Mouse (Mus musculus): ENCODE data around the gene Sik1. TPM values are rescaled to one million over a fixed set of nuclear protein-coding genes. Genes with fewer than 3 reads are reported as not detected.

The Sik1 gene
- 9.3 TPM for polyA plus RNA-seq (2012; fragmentation: generic; extraction: Trizol)
- long read RNA-seq, experiment 1 = 0 reads
- long read RNA-seq, experiment 2, partial matches to known transcripts = 2 of 2 reads
- long read RNA-seq, experiment 2, other reads (novel, unspliced or antisense) = 0 of 2 reads

DNA sequence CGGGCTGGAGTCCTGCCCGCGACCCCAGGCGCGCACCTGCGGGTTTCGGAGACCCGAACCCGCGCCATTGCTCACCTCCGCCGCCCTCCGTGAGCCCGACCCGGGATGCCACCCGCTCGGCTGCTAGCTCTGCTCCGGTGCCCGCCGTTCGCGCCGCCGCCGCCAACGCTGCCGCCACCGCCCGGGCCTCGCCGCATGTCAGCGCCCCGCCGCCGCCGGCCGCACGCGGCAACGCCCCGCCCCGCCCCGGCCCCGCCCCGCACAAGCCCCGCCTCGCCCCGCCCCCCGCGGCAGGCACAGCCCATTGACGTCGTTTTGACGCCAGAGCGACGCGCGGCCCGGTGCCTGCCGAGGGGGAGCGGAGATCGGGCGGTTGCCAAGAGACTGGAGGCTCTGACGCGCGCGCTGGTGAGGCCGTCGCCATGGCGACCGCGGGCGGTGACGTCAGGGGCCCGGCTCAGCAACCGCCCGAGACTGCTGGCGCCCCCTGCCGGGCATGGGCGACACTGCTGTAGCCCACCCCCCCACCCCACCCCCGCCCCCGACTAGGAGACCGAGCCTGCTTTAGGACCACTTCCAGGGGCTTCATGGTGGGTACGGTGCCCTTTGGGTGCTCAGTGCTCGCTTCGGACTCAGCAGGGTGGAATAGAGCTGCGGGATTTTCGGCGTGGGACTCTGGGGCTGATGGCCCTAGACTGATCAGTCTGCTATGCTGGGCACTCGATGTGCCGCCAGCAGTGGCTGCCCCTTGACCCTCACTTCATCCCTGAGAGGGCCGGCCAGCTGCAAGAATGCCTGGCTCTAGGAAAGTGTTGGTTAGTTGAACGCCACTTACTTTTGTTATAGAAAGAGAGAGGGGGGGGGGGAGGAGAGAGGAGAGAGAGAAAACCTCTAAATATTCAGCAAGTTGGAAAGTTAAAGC lies at the start of gene Sik1:
Gene Sik1, minus strand, starts transcription at position 208 of the 922 bp plus-strand sequence.
- H3ac ChIP-seq (ENCODE audit: control insufficient read depth, insufficient read length, low read depth) = peak within 1 kb of the TSS; percentile 79
- TF ChIP-seq MAX (IDR thresholded peaks at IDR 0.05) (no peak), MYOD1 (IDR thresholded peaks at IDR 0.05; ENCODE audit: control insufficient read depth, insufficient read length, low read depth) (no peak), FOSL1 (IDR thresholded peaks at IDR 0.05; ENCODE audit: insufficient read depth, low read length, poor library complexity, severe bottlenecking) (no peak), MYOG (IDR thresholded peaks at IDR 0.05; ENCODE audit: control insufficient read depth, extremely low read depth, insufficient read length) (no peak), CTCF (IDR thresholded peaks at IDR 0.05; ENCODE audit: control insufficient read depth, insufficient read depth, insufficient read length) (peak; percentile 72), CEBPB (IDR thresholded peaks at IDR 0.05; ENCODE audit: low read depth) (no peak)
- H3K36me3 ChIP-seq (ENCODE audit: control insufficient read depth, insufficient read depth) = peaks cover 6% of the 10 kb centered on the region
- peaks cover 34% of the 10 kb centered on the region for H3K79me2 ChIP-seq (ENCODE audit: control insufficient read depth, insufficient read depth)
- peaks cover 19% of the 10 kb centered on the region for H3K79me3 ChIP-seq (ENCODE audit: low read depth)
- peak within 1 kb of the TSS; percentile 59 for H3K4me3 ChIP-seq (ENCODE audit: insufficient read depth, poor library complexity, severe bottlenecking)
- no peaks in the 10 kb centered on the region for H3K27me3 ChIP-seq (ENCODE audit: control insufficient read depth, insufficient read depth, insufficient read length)

DNA sequence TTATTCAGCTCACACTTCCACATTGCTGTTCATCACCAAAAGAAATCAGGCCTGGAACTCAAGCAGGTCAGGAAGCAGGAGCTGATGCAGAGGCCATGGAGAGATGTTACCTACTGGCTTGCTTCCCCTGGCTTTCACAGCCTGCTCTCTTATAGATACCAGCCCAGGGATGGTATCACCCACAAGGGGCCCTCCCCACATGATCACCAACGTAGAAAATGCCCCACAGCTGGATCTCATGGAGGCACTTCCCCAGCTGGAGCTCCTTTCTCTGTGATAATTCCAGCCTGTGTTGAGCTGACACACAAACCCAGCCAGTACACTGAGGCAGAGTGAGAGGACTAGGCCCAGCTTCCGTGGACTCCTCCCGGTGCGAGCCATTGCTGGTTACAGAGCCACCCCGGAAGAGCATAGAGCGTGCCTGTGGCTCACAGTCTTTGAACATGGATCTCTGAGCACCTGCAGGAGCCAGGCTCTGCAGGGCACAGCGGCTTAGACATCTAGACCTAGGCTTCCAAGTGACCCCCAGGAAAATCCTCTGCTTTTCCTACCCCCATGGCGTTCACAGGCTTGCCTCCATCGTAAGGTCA lies 49.7 kb upstream of the Sik1 start:
- Histone ChIP-seq H3K4me3 (ENCODE audit: insufficient read depth, poor library complexity, severe bottlenecking) (no peak overlapping the region), H3ac (ENCODE audit: control insufficient read depth, insufficient read length, low read depth) (no peak overlapping the region), H3K79me2 (ENCODE audit: control insufficient read depth, insufficient read depth) (no peaks in the 10 kb centered on the region), H3K27me3 (ENCODE audit: control insufficient read depth, insufficient read depth, insufficient read length) (no peaks in the 10 kb centered on the region), H3K36me3 (ENCODE audit: control insufficient read depth, insufficient read depth) (no peaks in the 10 kb centered on the region), H3K79me3 (ENCODE audit: low read depth) (no peaks in the 10 kb centered on the region)
- TF ChIP-seq MYOG (IDR thresholded peaks at IDR 0.05; ENCODE audit: control insufficient read depth, extremely low read depth, insufficient read length) = no peak
- TF ChIP-seq CEBPB (IDR thresholded peaks at IDR 0.05; ENCODE audit: low read depth) = no peak
- no peak for TF ChIP-seq FOSL1 (IDR thresholded peaks at IDR 0.05; ENCODE audit: insufficient read depth, low read length, poor library complexity, severe bottlenecking)
- TF ChIP-seq MAX (IDR thresholded peaks at IDR 0.05) = no peak
- TF ChIP-seq CTCF (IDR thresholded peaks at IDR 0.05; ENCODE audit: control insufficient read depth, insufficient read depth, insufficient read length) = no peak
- no peak for TF ChIP-seq MYOD1 (IDR thresholded peaks at IDR 0.05; ENCODE audit: control insufficient read depth, insufficient read length, low read depth)
- TF ChIP-seq USF1 (IDR thresholded peaks at IDR 0.05; ENCODE audit: low read depth) = no peak

DNA sequence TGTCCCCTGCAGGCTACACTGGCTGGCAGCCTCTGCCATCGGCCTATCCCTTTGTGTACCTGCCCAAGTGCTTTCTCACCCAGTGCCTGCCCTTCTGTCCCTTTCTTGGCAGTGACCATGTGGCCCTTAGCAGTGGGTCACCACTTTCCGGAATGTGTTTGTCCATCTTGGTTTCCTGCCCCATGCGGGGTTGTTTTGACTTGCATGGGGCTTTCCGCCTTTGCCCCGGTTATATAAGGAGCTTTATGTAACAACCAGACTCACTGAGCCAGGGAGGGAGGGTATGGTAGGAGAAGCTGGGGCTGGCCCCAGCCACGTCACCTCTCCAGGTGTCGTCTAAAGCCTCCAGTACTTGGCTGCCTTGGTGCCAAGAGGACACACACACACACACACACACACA lies 48.4 kb upstream of the Sik1 start:
- no peaks in the 10 kb centered on the region for H3K27me3 ChIP-seq (ENCODE audit: control insufficient read depth, insufficient read depth, insufficient read length)
- no peaks in the 10 kb centered on the region for H3K79me3 ChIP-seq (ENCODE audit: low read depth)
- H3ac ChIP-seq (ENCODE audit: control insufficient read depth, insufficient read length, low read depth) = no peak overlapping the region
- H3K79me2 ChIP-seq (ENCODE audit: control insufficient read depth, insufficient read depth) = no peaks in the 10 kb centered on the region
- no peak for TF ChIP-seq MAX (IDR thresholded peaks at IDR 0.05)
- no peak for TF ChIP-seq USF1 (IDR thresholded peaks at IDR 0.05; ENCODE audit: low read depth)
- H3K4me3 ChIP-seq (ENCODE audit: insufficient read depth, poor library complexity, severe bottlenecking) = no peak overlapping the region
- no peaks in the 10 kb centered on the region for H3K36me3 ChIP-seq (ENCODE audit: control insufficient read depth, insufficient read depth)

DNA sequence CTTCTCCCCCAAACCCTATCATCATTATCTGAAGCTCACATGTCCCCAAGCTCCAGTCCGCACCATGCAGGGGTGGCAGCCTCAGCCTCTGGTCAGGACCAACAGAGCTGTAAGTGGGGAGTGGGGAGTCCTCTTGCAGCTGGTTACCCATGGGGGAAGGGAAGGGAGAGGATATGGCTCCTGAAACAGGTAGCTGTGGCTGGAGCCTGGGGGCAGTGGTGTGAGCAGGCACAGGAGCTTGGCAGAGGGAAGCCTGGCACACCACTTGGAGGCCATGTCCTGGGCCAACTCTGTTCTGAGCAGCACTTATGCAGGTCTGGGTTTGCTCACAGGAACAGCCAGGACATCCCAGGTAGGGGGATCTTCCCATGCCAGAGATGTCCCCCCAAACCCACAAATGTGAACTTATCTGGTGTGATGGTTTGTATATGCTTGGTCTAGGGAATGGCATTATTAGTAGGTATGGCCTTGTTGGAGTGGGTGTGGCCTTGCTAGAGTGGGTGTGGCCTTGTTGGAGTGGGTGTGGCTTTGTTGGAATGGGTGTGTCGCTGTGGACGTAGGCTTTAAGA lies 47.1 kb upstream of the Sik1 start:
- H3K79me3 ChIP-seq (ENCODE audit: low read depth) = no peaks in the 10 kb centered on the region
- no peak overlapping the region for H3K4me3 ChIP-seq (ENCODE audit: insufficient read depth, poor library complexity, severe bottlenecking)
- H3K79me2 ChIP-seq (ENCODE audit: control insufficient read depth, insufficient read depth) = no peaks in the 10 kb centered on the region
- no peaks in the 10 kb centered on the region for H3K27me3 ChIP-seq (ENCODE audit: control insufficient read depth, insufficient read depth, insufficient read length)
- no peak overlapping the region for H3ac ChIP-seq (ENCODE audit: control insufficient read depth, insufficient read length, low read depth)
- H3K36me3 ChIP-seq (ENCODE audit: control insufficient read depth, insufficient read depth) = no peaks in the 10 kb centered on the region
- TF ChIP-seq MYOG (IDR thresholded peaks at IDR 0.05; ENCODE audit: control insufficient read depth, extremely low read depth, insufficient read length) (no peak), CTCF (IDR thresholded peaks at IDR 0.05; ENCODE audit: control insufficient read depth, insufficient read depth, insufficient read length) (no peak), USF1 (IDR thresholded peaks at IDR 0.05; ENCODE audit: low read depth) (no peak), FOSL1 (IDR thresholded peaks at IDR 0.05; ENCODE audit: insufficient read depth, low read length, poor library complexity, severe bottlenecking) (no peak), MAX (IDR thresholded peaks at IDR 0.05) (no peak), MYOD1 (IDR thresholded peaks at IDR 0.05; ENCODE audit: control insufficient read depth, insufficient read length, low read depth) (no peak), CEBPB (IDR thresholded peaks at IDR 0.05; ENCODE audit: low read depth) (no peak)

DNA sequence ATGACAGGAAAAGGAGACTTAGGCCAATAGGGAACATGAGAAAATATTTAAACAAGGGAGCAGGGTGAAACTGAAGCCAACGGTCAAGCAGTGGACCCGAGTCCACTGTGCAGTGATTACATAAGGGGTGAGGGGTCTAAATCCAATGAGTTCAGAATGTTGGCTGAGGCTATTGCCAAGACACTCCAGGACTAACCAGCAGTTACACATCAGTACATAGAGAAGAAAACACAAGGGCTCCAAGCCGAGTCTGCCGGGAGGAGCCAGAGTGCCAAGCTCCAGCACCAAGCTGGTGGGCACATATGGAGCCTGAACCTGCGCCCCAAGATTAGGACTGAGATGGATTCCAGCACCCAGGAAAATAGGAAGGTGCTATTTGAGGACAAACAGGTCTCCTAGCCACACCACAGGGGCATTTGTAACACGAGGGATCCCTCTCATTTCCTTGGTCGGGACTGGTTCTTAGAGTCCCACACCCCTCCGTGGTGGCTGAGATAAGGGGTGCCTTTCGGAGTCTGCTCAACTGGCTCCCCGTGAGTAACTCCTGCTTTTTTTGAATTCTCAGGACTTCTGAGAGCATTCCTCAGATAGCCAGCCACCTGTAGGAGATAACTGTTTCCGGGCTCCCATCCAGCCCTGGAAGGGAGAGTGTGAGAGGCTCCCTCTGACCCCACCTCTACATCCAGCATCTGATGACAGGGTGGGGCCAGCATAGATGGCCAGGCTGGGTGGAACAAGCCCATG lies 46.0 kb upstream of the Sik1 start:
- Histone ChIP-seq H3K4me3 (ENCODE audit: insufficient read depth, poor library complexity, severe bottlenecking) (no peak overlapping the region), H3K79me2 (ENCODE audit: control insufficient read depth, insufficient read depth) (no peaks in the 10 kb centered on the region), H3K36me3 (ENCODE audit: control insufficient read depth, insufficient read depth) (no peaks in the 10 kb centered on the region), H3K79me3 (ENCODE audit: low read depth) (no peaks in the 10 kb centered on the region), H3K27me3 (ENCODE audit: control insufficient read depth, insufficient read depth, insufficient read length) (no peaks in the 10 kb centered on the region), H3ac (ENCODE audit: control insufficient read depth, insufficient read length, low read depth) (no peak overlapping the region)
- TF ChIP-seq FOSL1 (IDR thresholded peaks at IDR 0.05; ENCODE audit: insufficient read depth, low read length, poor library complexity, severe bottlenecking) = no peak
- no peak for TF ChIP-seq CTCF (IDR thresholded peaks at IDR 0.05; ENCODE audit: control insufficient read depth, insufficient read depth, insufficient read length)
- no peak for TF ChIP-seq CEBPB (IDR thresholded peaks at IDR 0.05; ENCODE audit: low read depth)
- TF ChIP-seq USF1 (IDR thresholded peaks at IDR 0.05; ENCODE audit: low read depth) = no peak
- TF ChIP-seq MYOG (IDR thresholded peaks at IDR 0.05; ENCODE audit: control insufficient read depth, extremely low read depth, insufficient read length) = no peak
- TF ChIP-seq MYOD1 (IDR thresholded peaks at IDR 0.05; ENCODE audit: control insufficient read depth, insufficient read length, low read depth) = no peak
- TF ChIP-seq MAX (IDR thresholded peaks at IDR 0.05) = no peak
